Mouse (Mus musculus): Measurements from ENCODE around the gene Hist2h3c1. TPM values are rescaled to one million over a fixed set of nuclear protein-coding genes. Genes with fewer than 3 reads are reported as not detected.
A peak's percentile ranks its signal among the peaks of the same experiment; 100 is the strongest.
"Not testable (repeated sequence)": the region's sequence is repeated elsewhere in the genome, so short reads cannot be mapped to it uniquely, and the experiment has no call there.

The Hist2h3c1 gene
- polyA plus RNA-seq, 1 experiment from 2014 or later: not detected

DNA sequence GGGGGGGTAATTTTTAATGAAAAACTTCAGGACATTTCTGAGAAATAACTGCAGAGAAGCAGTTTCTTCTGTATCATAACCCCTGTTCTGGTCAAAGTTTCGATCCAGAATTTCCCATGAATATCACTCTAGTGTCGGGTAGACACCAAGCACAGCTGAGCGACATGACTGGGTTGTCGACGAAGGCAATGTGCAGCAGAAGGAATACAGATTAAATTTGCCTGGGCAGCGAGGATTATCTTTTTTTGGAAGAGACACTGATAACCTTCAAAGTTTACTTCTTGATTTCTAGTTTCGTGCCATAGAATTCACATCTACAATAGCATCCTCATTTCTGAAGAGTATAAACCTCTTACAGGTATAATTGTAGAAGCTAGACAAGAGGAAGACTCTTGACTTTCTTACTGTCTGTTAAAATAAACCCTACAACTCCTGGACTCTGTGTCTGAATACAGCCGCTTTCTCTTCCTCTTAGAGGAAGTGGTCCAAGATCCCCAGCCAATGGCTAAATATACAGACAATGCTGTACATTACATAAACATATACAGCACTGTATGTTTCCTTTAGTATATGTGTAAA is 19.7 kb downstream of the Hist2h3c1 start:
- 93% methylated on average over 8 of the region's 8 CpGs for WGBS
- Histone ChIP-seq H3K27ac (replicated peaks; ENCODE audit: low read depth, low read length) (no peak overlapping the region), H3K9ac (ENCODE audit: low read length) (no peak overlapping the region), H3K4me3 (ENCODE audit: low read depth, low read length) (no peak overlapping the region), H3K36me3 (ENCODE audit: control insufficient read depth, insufficient read depth, low read length) (no peaks in the 10 kb centered on the region), H3K4me2 (ENCODE audit: low read depth, severe bottlenecking) (no peak overlapping the region), H3K27me3 (ENCODE audit: control insufficient read depth, insufficient read depth, low read length) (no peaks in the 10 kb centered on the region), H3K4me1 (ENCODE audit: control insufficient read depth, insufficient read depth, low read length) (peaks cover 17% of the 10 kb centered on the region), H3K9me3 (ENCODE audit: control insufficient read depth, low read length) (no peaks in the 10 kb centered on the region)
- no peak for ATAC-seq (ENCODE audit: insufficient number of reproducible peaks, low FRiP score, low TSS enrichment, low read depth)
- no peak for DNase-seq (ENCODE audit: low spot score)

DNA sequence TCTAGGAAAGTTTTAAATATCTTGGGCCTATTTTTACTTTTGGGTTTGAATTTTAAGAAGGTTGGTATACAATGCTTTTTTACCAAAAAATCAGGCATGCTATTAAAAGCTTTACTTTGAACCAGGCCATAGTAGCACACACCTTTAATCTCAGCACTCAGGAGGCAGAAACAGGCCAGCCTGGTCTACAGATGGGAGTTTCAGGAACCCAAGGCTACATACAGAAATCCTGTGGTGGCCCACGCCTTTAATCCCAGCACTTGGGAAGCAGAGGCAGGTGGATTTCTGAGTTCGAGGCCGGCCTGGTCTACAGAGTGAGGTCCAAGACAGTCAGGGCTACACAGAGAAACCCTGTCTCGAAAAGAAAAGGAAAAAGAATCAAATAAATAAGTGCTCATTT is 21.1 kb downstream of the Hist2h3c1 start:
- H3K27me3 ChIP-seq (ENCODE audit: control insufficient read depth, insufficient read depth, low read length): no peaks in the 10 kb centered on the region
- ATAC-seq (ENCODE audit: insufficient number of reproducible peaks, low FRiP score, low TSS enrichment, low read depth): no peak
- H3K9ac ChIP-seq (ENCODE audit: low read length): no peak overlapping the region
- peaks cover 11% of the 10 kb centered on the region for H3K4me1 ChIP-seq (ENCODE audit: control insufficient read depth, insufficient read depth, low read length)
- H3K9me3 ChIP-seq (ENCODE audit: control insufficient read depth, low read length): no peaks in the 10 kb centered on the region
- peak overlapping the region; percentile 96; the same call in 1 of the 2 replicates for H3K27ac ChIP-seq (replicated peaks; ENCODE audit: low read depth, low read length)
- WGBS: 80% methylated on average over 4 of the region's 4 CpGs
- no peak overlapping the region for H3K4me3 ChIP-seq (ENCODE audit: low read depth, low read length)
- no peak overlapping the region for H3K4me2 ChIP-seq (ENCODE audit: low read depth, severe bottlenecking)
- H3K36me3 ChIP-seq (ENCODE audit: control insufficient read depth, insufficient read depth, low read length): no peaks in the 10 kb centered on the region
- DNase-seq (ENCODE audit: low spot score): no peak

DNA sequence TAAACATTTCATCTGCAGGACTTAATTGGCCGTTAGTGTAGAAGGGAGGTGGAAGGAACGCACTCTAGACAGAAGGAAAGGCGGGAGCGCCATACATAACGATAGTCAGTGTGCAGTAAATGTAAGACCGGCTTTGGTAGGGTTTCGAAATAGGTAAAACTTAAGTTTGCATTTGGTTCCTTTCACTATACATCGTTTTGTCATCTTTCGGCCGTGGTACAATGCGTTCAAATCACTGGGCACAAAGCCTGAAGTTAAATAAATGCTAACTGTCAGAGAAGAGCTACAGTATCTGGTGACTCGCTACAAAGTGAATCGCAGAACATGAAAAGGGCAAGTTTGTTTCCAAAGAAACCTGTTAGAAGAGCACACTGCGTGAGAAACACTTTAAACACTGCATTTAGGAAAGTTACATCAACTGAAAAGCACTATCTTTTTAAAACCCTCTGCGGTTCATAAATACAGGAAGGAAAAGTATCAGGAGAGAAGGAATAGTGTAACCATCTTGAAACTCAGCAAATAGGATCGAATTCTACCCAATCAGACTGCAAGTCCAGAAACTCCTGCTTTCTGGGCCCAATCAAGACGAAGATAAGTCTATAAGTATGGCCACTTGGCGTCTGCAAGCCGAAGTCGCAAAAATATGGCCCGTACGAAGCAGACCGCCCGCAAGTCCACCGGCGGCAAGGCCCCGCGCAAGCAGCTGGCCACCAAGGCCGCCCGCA is 21.7 kb downstream of the Hist2h3c1 start, which contains the start of gene Hist2h3b:
TSS of gene Hist2h3b (plus strand) at position 604 of the 725 bp plus-strand sequence.
- ATAC-seq (ENCODE audit: insufficient number of reproducible peaks, low FRiP score, low TSS enrichment, low read depth) (peak; percentile 71), DNase-seq (ENCODE audit: low spot score) (peak; percentile 83)
- Histone ChIP-seq H3K36me3 (ENCODE audit: control insufficient read depth, insufficient read depth, low read length) (no peaks in the 10 kb centered on the region), H3K9me3 (ENCODE audit: control insufficient read depth, low read length) (no peaks in the 10 kb centered on the region), H3K4me1 (ENCODE audit: control insufficient read depth, insufficient read depth, low read length) (peaks cover 11% of the 10 kb centered on the region), H3K9ac (ENCODE audit: low read length) (peak within 1 kb of the TSS; percentile 81), H3K27ac (replicated peaks; ENCODE audit: low read depth, low read length) (peak within 1 kb of the TSS; percentile 96), H3K27me3 (ENCODE audit: control insufficient read depth, insufficient read depth, low read length) (no peaks in the 10 kb centered on the region), H3K4me2 (ENCODE audit: low read depth, severe bottlenecking) (peak within 1 kb of the TSS; percentile 63), H3K4me3 (ENCODE audit: low read depth, low read length) (peak within 1 kb of the TSS; percentile 57)
- WGBS: 27% methylated on average over 28 of the region's 30 CpGs

DNA sequence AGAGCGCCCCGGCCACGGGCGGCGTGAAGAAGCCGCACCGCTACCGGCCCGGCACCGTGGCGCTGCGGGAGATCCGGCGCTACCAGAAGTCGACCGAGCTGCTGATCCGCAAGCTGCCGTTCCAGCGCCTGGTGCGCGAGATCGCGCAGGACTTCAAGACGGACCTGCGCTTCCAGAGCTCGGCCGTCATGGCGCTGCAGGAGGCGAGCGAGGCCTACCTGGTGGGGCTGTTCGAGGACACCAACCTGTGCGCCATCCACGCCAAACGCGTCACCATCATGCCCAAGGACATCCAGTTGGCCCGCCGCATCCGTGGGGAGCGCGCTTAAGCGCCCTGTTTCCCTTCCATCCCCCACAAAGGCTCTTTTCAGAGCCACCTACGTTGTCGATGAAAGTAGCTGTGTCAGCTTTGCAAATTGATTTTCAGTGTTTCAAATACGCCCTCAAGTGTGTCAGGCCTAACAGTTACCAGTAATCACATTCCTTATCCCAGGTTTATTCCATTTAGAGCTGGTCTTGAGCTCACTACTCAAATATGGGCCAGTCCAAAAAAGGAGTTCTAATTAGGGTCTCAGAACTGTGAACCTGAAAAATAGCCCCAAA is 22.4 kb downstream of the Hist2h3c1 start:
- not testable (repeated sequence) for H3K27me3 ChIP-seq (ENCODE audit: control insufficient read depth, insufficient read depth, low read length); H3K9me3 ChIP-seq (ENCODE audit: control insufficient read depth, low read length); H3K36me3 ChIP-seq (ENCODE audit: control insufficient read depth, insufficient read depth, low read length)
- Histone ChIP-seq H3K9ac (ENCODE audit: low read length) (peak overlapping the region; percentile 81), H3K4me2 (ENCODE audit: low read depth, severe bottlenecking) (peak overlapping the region; percentile 63), H3K4me1 (ENCODE audit: control insufficient read depth, insufficient read depth, low read length) (peaks cover 11% of the 10 kb centered on the region), H3K27ac (replicated peaks; ENCODE audit: low read depth, low read length) (peak overlapping the region; percentile 96), H3K4me3 (ENCODE audit: low read depth, low read length) (peak overlapping the region; percentile 57)
- 2% methylated on average over 9 of the region's 44 CpGs for WGBS
- ATAC-seq (ENCODE audit: insufficient number of reproducible peaks, low FRiP score, low TSS enrichment, low read depth) (peak; percentile 45), DNase-seq (ENCODE audit: low spot score) (peak; percentile 66)

DNA sequence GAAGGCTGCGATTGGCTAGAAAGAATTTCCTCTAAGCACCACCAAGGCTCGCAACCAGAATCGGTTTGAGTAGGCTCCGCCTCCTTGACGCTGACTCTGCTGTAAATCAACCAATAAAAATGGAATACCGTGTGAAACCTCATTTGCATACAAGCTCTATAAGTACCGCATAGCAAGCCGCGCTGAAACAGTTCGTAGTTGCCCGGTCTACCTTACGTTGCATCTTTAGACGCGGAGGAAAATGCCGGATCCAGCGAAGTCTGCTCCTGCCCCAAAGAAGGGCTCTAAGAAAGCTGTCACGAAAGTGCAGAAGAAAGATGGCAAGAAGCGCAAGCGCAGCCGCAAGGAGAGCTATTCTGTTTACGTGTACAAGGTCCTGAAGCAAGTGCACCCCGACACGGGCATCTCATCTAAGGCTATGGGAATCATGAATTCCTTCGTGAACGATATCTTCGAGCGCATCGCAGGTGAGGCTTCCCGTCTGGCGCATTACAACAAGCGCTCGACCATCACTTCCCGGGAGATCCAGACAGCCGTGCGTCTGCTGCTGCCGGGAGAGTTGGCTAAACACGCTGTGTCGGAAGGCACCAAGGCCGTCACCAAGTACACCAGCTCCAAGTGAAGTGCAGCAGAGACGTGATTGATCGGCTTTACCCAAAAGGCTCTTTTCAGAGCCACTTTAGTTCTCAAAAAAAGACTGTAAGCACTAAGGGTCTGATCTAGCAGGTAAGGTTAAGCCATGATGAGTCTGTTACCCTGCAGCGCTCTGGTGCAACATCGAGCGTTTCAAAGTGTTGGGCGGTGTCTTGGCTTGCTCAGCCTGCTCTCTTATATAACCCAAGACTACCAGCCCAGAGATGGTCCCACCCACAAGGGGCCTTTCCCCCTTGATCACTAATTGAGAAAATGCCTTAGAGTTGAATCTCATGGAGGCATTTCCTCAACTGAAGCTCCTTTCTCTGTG is 23.3 kb downstream of the Hist2h3c1 start, which contains the start of gene Hist2h2bb:
TSS of gene Hist2h2bb (plus strand) at position 242 of the 964 bp plus-strand sequence.
- Histone ChIP-seq H3K4me1 (ENCODE audit: control insufficient read depth, insufficient read depth, low read length) (peaks cover 6% of the 10 kb centered on the region), H3K4me3 (ENCODE audit: low read depth, low read length) (peak within 1 kb of the TSS; percentile 57), H3K36me3 (ENCODE audit: control insufficient read depth, insufficient read depth, low read length) (no peaks in the 10 kb centered on the region), H3K9ac (ENCODE audit: low read length) (peak within 1 kb of the TSS; percentile 81), H3K4me2 (ENCODE audit: low read depth, severe bottlenecking) (peak within 1 kb of the TSS; percentile 71), H3K27me3 (ENCODE audit: control insufficient read depth, insufficient read depth, low read length) (no peaks in the 10 kb centered on the region), H3K27ac (replicated peaks; ENCODE audit: low read depth, low read length) (peak within 1 kb of the TSS; percentile 96), H3K9me3 (ENCODE audit: control insufficient read depth, low read length) (no peaks in the 10 kb centered on the region)
- WGBS: under 1% methylated on average over 45 of the region's 45 CpGs
- DNase-seq (ENCODE audit: low spot score): peak; percentile 95
- ATAC-seq (ENCODE audit: insufficient number of reproducible peaks, low FRiP score, low TSS enrichment, low read depth): peak; percentile 96

DNA sequence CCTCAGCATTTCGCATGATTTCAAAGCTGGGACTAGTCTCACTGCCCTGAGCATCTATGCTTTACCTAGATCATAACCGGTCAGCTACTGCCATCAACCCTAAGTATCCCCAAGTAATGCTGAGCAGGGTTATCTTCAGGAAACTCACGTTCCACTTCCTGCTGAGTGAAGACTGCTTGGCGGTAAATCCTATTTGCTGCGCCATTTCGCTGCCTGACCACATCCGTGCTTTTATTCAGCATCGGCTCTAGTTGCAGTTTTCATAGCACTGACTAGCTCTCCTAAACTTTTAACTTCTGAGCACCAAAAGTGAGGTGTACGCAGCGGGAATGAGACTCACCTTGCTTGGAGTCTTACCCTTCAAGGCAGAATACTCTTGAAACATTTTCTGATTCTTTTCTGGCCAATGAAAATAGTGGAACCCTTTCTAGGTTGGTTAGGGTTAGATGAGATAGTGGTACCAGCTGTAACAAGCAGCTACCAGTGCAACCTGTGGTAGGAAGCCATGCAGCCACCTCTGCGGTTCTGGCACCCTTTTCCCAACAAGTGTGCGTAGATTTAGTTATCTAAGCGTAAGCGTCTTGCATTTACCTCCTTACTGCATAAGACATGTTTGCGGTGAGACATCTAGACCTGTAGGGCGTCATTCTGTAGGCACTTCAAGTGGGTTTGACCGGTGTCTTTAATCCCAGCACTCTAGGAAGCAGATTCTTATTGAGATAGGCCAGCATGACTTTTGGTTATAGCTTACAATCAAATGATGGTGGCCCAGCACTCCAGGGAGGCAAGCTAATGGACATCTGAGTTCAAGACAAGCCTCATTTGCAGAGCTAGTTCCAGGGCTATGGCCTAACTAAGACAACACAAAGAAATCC is 27.3 kb downstream of the Hist2h3c1 start:
- Histone ChIP-seq H3K9ac (ENCODE audit: low read length) (no peak overlapping the region), H3K4me2 (ENCODE audit: low read depth, severe bottlenecking) (no peak overlapping the region), H3K4me3 (ENCODE audit: low read depth, low read length) (no peak overlapping the region), H3K9me3 (ENCODE audit: control insufficient read depth, low read length) (no peaks in the 10 kb centered on the region), H3K36me3 (ENCODE audit: control insufficient read depth, insufficient read depth, low read length) (no peaks in the 10 kb centered on the region), H3K4me1 (ENCODE audit: control insufficient read depth, insufficient read depth, low read length) (no peaks in the 10 kb centered on the region), H3K27ac (replicated peaks; ENCODE audit: low read depth, low read length) (no peak overlapping the region), H3K27me3 (ENCODE audit: control insufficient read depth, insufficient read depth, low read length) (no peaks in the 10 kb centered on the region)
- WGBS: 90% methylated on average over 17 of the region's 17 CpGs
- ATAC-seq (ENCODE audit: insufficient number of reproducible peaks, low FRiP score, low TSS enrichment, low read depth) (no peak), DNase-seq (ENCODE audit: low spot score) (no peak)

DNA sequence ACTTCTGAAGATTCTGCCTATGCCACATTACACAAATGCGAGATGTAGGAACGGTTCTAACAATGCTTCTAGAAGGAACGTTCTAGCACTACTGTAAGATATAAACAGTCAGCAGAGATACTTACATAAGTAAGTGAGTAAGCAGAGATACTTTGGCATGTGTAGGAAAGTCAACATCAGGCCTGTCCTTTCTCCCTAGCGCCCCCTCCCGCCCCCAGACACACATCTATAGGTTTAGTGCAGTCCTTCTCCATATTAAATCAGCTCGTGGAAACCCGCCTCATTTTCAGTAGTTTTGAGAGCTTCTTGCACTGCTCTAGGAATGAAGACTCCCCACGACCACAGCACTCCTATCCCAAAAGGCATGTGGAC is 30.9 kb downstream of the Hist2h3c1 start:
- ATAC-seq (ENCODE audit: insufficient number of reproducible peaks, low FRiP score, low TSS enrichment, low read depth) (no peak; the same call in 1 of the 2 replicates), DNase-seq (ENCODE audit: low spot score) (peak; percentile 69)
- 16% methylated on average over 8 of the region's 8 CpGs for WGBS
- H3K9ac ChIP-seq (ENCODE audit: low read length): peak overlapping the region; percentile 68
- H3K4me3 ChIP-seq (ENCODE audit: low read depth, low read length): peak overlapping the region; percentile 43
- no peaks in the 10 kb centered on the region for H3K36me3 ChIP-seq (ENCODE audit: control insufficient read depth, insufficient read depth, low read length)
- no peak overlapping the region; the same call in 1 of the 2 replicates for H3K27ac ChIP-seq (replicated peaks; ENCODE audit: low read depth, low read length)
- no peaks in the 10 kb centered on the region for H3K27me3 ChIP-seq (ENCODE audit: control insufficient read depth, insufficient read depth, low read length)
- H3K4me1 ChIP-seq (ENCODE audit: control insufficient read depth, insufficient read depth, low read length): no peaks in the 10 kb centered on the region
- peak overlapping the region; percentile 82 for H3K4me2 ChIP-seq (ENCODE audit: low read depth, severe bottlenecking)
- no peaks in the 10 kb centered on the region for H3K9me3 ChIP-seq (ENCODE audit: control insufficient read depth, low read length)
